Mouse (Mus musculus) neutrophil, adult 5-6 weeks (primary cell): ENCODE measurements at regions not wholly inside any gene's neighbourhood (a gene's known extent, or its start where the extent isn't known, plus 50 kb on each side); places are given as distances from the start of the nearest gene placed in this dataset.
"Not testable (repeated sequence)": the region's sequence is repeated elsewhere in the genome, so short reads cannot be mapped to it uniquely, and the experiment has no call there.

Source experiments
- ATAC-seq: fragments of 151-379, 151-347 bp; 2 replicates; pipeline ENCODE4 v1.8.0; 2017; ENCODE audit warnings: mild to moderate bottlenecking, moderate TSS enrichment; ENCODE audit not compliant: insufficient number of reproducible peaks, poor library complexity, low FRiP score, severe bottlenecking; ENCODE audit errors: extremely low read depth

GRCm38 (mm10) chr6:22716864-22717557, 158.3 kb upstream of the Ptprz1 start:
- ATAC-seq, result no peak

- no peak for ATAC-seq
These were observed 159.0 kb upstream of the Ptprz1 start for GRCm38 (mm10) chr6:22716144-22716856.

GRCm38 (mm10) chr6:22698187-22698586, 177.1 kb upstream of the Ptprz1 start:
- no peak for ATAC-seq

- ATAC-seq, result no peak
These were observed 186.6 kb upstream of the Ptprz1 start for GRCm38 (mm10) chr6:22688678-22689126.

- ATAC-seq, result no peak
These were observed 200.7 kb upstream of the Ptprz1 start for GRCm38 (mm10) chr6:22674586-22674929.

- ATAC-seq, result no peak
These were observed 201.2 kb upstream of the Ptprz1 start for GRCm38 (mm10) chr6:22673919-22674585.

GRCm38 (mm10) chr6:22671524-22671923, 203.8 kb upstream of the Ptprz1 start:
- ATAC-seq, result no peak

- ATAC-seq, result no peak
These were observed 206.9 kb upstream of the Ptprz1 start for GRCm38 (mm10) chr6:22668190-22668975.

GRCm38 (mm10) chr6:22657401-22657800, 217.9 kb upstream of the Ptprz1 start:
- ATAC-seq, result not testable (repeated sequence)

- no peak for ATAC-seq
These were observed 235.2 kb upstream of the Ptprz1 start for GRCm38 (mm10) chr6:22640100-22640499.

GRCm38 (mm10) chr6:22635141-22635540, 240.2 kb upstream of the Ptprz1 start:
- no peak for ATAC-seq

GRCm38 (mm10) chr6:22634740-22635139, 240.6 kb upstream of the Ptprz1 start:
- ATAC-seq, result no peak

GRCm38 (mm10) chr6:22591592-22591991, 235.5 kb upstream of the Fam3c start:
- no peak for ATAC-seq

- no peak for ATAC-seq
These were observed 228.8 kb upstream of the Fam3c start for GRCm38 (mm10) chr6:22584851-22585250.

- ATAC-seq, result no peak
These were observed 216.9 kb upstream of the Fam3c start for GRCm38 (mm10) chr6:22572925-22573324.

GRCm38 (mm10) chr6:22567891-22568290, 211.8 kb upstream of the Fam3c start:
- ATAC-seq, result no peak

GRCm38 (mm10) chr6:22548296-22549245, 192.5 kb upstream of the Fam3c start:
- ATAC-seq, result no peak

- no peak for ATAC-seq
These were observed 185.6 kb upstream of the Fam3c start for GRCm38 (mm10) chr6:22541603-22542002.
